Mouse (Mus musculus) lung, embryonic 14.5 days (tissue): ENCODE results near the gene Fam192a. TPM values are rescaled to one million over a fixed set of nuclear protein-coding genes. Genes with fewer than 3 reads are reported as not detected.

ENCODE experiments used
- ATAC-seq: fragments of 200-750 bp; cut with Nextera tagmentation; 2 replicates; pipeline ENCODE4 v1.8.0; 2017; ENCODE audit warnings: mild to moderate bottlenecking, moderate TSS enrichment, moderate library complexity; ENCODE audit not compliant: insufficient read depth
- DNase-seq: peaks from one replicate; pipeline ENCODE4 v3.0.0-alpha.2; 2015
- H3K27ac ChIP-seq: fragments of 300-500 bp; sonication (generic); 2 replicates; pipeline ENCODE4 v1.5.1; 2014; ENCODE audit warnings: low read depth, mild to moderate bottlenecking, moderate library complexity
- H3K27me3 ChIP-seq: fragments of 300-500 bp; sonication (generic); 2 replicates; pipeline ENCODE4 v1.6.1; 2014; ENCODE audit warnings: low read length, control low read depth; ENCODE audit not compliant: insufficient read depth
- H3K36me3 ChIP-seq: fragments of 300-500 bp; sonication (generic); 2 replicates; pipeline ENCODE4 v1.6.1; 2014; ENCODE audit warnings: control low read depth; ENCODE audit not compliant: insufficient read depth
- H3K4me1 ChIP-seq: fragments of 300-500 bp; sonication (generic); 2 replicates; pipeline ENCODE4 v1.6.1; 2014; ENCODE audit warnings: antibody characterized with exemption, control low read depth; ENCODE audit not compliant: insufficient read depth
- H3K4me2 ChIP-seq: fragments of 300-500 bp; sonication (generic); 2 replicates; pipeline ENCODE4 v1.6.1; 2014; ENCODE audit warnings: mild to moderate bottlenecking
- H3K4me3 ChIP-seq: fragments of 300-500 bp; sonication (generic); 2 replicates; pipeline ENCODE4 v1.5.1; 2014; ENCODE audit warnings: low read depth, low read length
- H3K9ac ChIP-seq: fragments of 300-500 bp; sonication (generic); 2 replicates; pipeline ENCODE4 v1.6.1; 2014
- H3K9me3 ChIP-seq: fragments of 300-500 bp; sonication (generic); 2 replicates; pipeline ENCODE4 v1.6.1; 2016; ENCODE audit warnings: low read depth, low read length, control low read depth
- CTCF ChIP-seq: IDR thresholded peaks from 2 replicates; pipeline ENCODE4 v1.5.1; 2016; ENCODE audit warnings: antibody characterized with exemption, low read depth
- WGBS: fragments of 180-500 bp; shearing (Covaris S2); extraction: QIAGEN DNeasy Blood & Tissue Kit; methylation state at CpG from one replicate; pipeline ENCODE4 v1.1.7; 2014; 5-methylcytosine and 5-hydroxymethylcytosine counted together
- polyA plus RNA-seq: library from polyadenylated mRNA; unstranded; fragments of >200 nt; fragmentation: Nextera tagmentation; extraction: Ambion mirVana; gene quantifications from 2 replicates; pipeline ENCODE4 v1.2.1, GENCODE M21; 2014

The Fam192a gene
- polyA plus RNA-seq, 1 experiment from 2014 or later: 51.2 TPM

GRCm38 (mm10) chr8:94543981-94544380 lies 57.8 kb downstream of the Fam192a start:
- Histone ChIP-seq H3K27ac (no peak overlapping the region), H3K4me2 (no peak overlapping the region), H3K36me3 (no peaks in the 10 kb centered on the region), H3K9me3 (no peaks in the 10 kb centered on the region), H3K27me3 (no peaks in the 10 kb centered on the region), H3K9ac (no peak overlapping the region), H3K4me3 (no peak overlapping the region), H3K4me1 (no peaks in the 10 kb centered on the region)
- WGBS: 58% methylated on average over 8 of the region's 8 CpGs
- TF ChIP-seq CTCF: no peak
- ATAC-seq (no peak), DNase-seq (no peak)

- Histone ChIP-seq H3K9me3 (no peaks in the 10 kb centered on the region), H3K27ac (no peak overlapping the region), H3K4me2 (no peak overlapping the region), H3K9ac (no peak overlapping the region), H3K4me3 (no peak overlapping the region), H3K27me3 (no peaks in the 10 kb centered on the region), H3K4me1 (no peaks in the 10 kb centered on the region), H3K36me3 (no peaks in the 10 kb centered on the region)
- DNase-seq: no peak
- WGBS: 65% methylated on average over 18 of the region's 18 CpGs
- no peak for ATAC-seq
- TF ChIP-seq CTCF: no peak
Observed at GRCm38 (mm10) chr8:94540889-94541795, 60.7 kb downstream of the Fam192a start.

- no peak overlapping the region for H3K27ac ChIP-seq
- H3K27me3 ChIP-seq: no peaks in the 10 kb centered on the region
- no peak for TF ChIP-seq CTCF
- no peaks in the 10 kb centered on the region for H3K9me3 ChIP-seq
- H3K9ac ChIP-seq: no peak overlapping the region
- no peak overlapping the region for H3K4me2 ChIP-seq
- H3K4me3 ChIP-seq: no peak overlapping the region
- WGBS: 74% methylated on average over 2 of the region's 2 CpGs
- H3K4me1 ChIP-seq: no peaks in the 10 kb centered on the region
- DNase-seq (no peak), ATAC-seq (no peak)
- H3K36me3 ChIP-seq: no peaks in the 10 kb centered on the region
Observed at GRCm38 (mm10) chr8:94540025-94540424, 61.8 kb downstream of the Fam192a start.

- no peak for TF ChIP-seq CTCF
- Histone ChIP-seq H3K4me2 (no peak overlapping the region), H3K27me3 (peaks cover 12% of the 10 kb centered on the region), H3K27ac (no peak overlapping the region), H3K9me3 (no peaks in the 10 kb centered on the region), H3K9ac (no peak overlapping the region), H3K4me1 (no peaks in the 10 kb centered on the region), H3K4me3 (no peak overlapping the region), H3K36me3 (no peaks in the 10 kb centered on the region)
- DNase-seq (no peak), ATAC-seq (no peak)
- WGBS: 79% methylated on average over 2 of the region's 2 CpGs
Observed at GRCm38 (mm10) chr8:94537456-94537855, 64.3 kb downstream of the Fam192a start.

- no peak for TF ChIP-seq CTCF
- DNase-seq (no peak), ATAC-seq (no peak)
- Histone ChIP-seq H3K9ac (no peak overlapping the region), H3K27me3 (peaks cover 17% of the 10 kb centered on the region), H3K36me3 (no peaks in the 10 kb centered on the region), H3K27ac (no peak overlapping the region), H3K4me1 (no peaks in the 10 kb centered on the region), H3K4me2 (no peak overlapping the region), H3K9me3 (no peaks in the 10 kb centered on the region), H3K4me3 (no peak overlapping the region)
- 77% methylated on average over 7 of the region's 7 CpGs for WGBS
Observed at GRCm38 (mm10) chr8:94535631-94536030, 66.2 kb downstream of the Fam192a start.

- Histone ChIP-seq H3K4me3 (no peak overlapping the region), H3K4me1 (no peaks in the 10 kb centered on the region), H3K36me3 (no peaks in the 10 kb centered on the region), H3K9ac (no peak overlapping the region), H3K27me3 (peaks cover 17% of the 10 kb centered on the region), H3K9me3 (no peaks in the 10 kb centered on the region), H3K4me2 (no peak overlapping the region), H3K27ac (no peak overlapping the region)
- WGBS: 27% methylated on average over 4 of the region's 4 CpGs
- ATAC-seq: no peak
- peak; percentile 44 for DNase-seq
- TF ChIP-seq CTCF: no peak
Observed at GRCm38 (mm10) chr8:94534612-94535011, 67.2 kb downstream of the Fam192a start.

GRCm38 (mm10) chr8:94532873-94533671 lies 68.7 kb downstream of the Fam192a start, which contains the start of gene Cpne2:
Gene Cpne2 (plus strand): TSS chr8:94532990.
- WGBS: under 1% methylated on average over 73 of the region's 81 CpGs
- DNase-seq (peak; percentile 83), ATAC-seq (peak; percentile 92)
- H3K4me2 ChIP-seq: peak within 1 kb of the TSS; percentile 97
- H3K4me1 ChIP-seq: no peaks in the 10 kb centered on the region
- H3K36me3 ChIP-seq: no peaks in the 10 kb centered on the region
- H3K9ac ChIP-seq: peak within 1 kb of the TSS; percentile 70
- peak within 1 kb of the TSS; percentile 64 for H3K4me3 ChIP-seq
- TF ChIP-seq CTCF: no peak; the same call in 1 of the 2 replicates
- H3K9me3 ChIP-seq: no peaks in the 10 kb centered on the region
- H3K27ac ChIP-seq: no peak within 1 kb of the TSS
- H3K27me3 ChIP-seq: peaks cover 17% of the 10 kb centered on the region
